Mouse (Mus musculus): ENCODE results near the gene Uba2. TPM values are rescaled to one million over a fixed set of nuclear protein-coding genes. Genes with fewer than 3 reads are reported as not detected.

Gene Uba2
- polyA plus RNA-seq, 1 experiment from 2014 or later: 285 TPM

GRCm38 (mm10) chr7:34101276-34101675 lies 68.1 kb downstream of the Uba2 start:
- no peaks in the 10 kb centered on the region for H3K27me3 ChIP-seq (ENCODE audit: control insufficient read depth, insufficient read depth, low read length)
- H3K4me1 ChIP-seq (ENCODE audit: control insufficient read depth, insufficient read depth, low read length): no peaks in the 10 kb centered on the region
- no peak for DNase-seq (ENCODE audit: low spot score)
- no peak overlapping the region for H3K27ac ChIP-seq (replicated peaks; ENCODE audit: low read depth, low read length)
- no peak overlapping the region for H3K9ac ChIP-seq (replicated peaks; ENCODE audit: low read length)
- no peak overlapping the region for H3K4me2 ChIP-seq (ENCODE audit: low read depth, low read length)
- no peaks in the 10 kb centered on the region for H3K9me3 ChIP-seq (replicated peaks; ENCODE audit: control insufficient read depth, low read length)
- H3K36me3 ChIP-seq (replicated peaks; ENCODE audit: control insufficient read depth, insufficient read depth, low read depth, low read length): no peaks in the 10 kb centered on the region
- no peak for ATAC-seq (replicated peaks; ENCODE audit: insufficient number of reproducible peaks, low FRiP score, low TSS enrichment, low read depth)
- H3K4me3 ChIP-seq (ENCODE audit: low read depth, low read length): no peak overlapping the region

GRCm38 (mm10) chr7:34100002-34100401 lies 69.4 kb downstream of the Uba2 start:
- H3K4me2 ChIP-seq (ENCODE audit: low read depth, low read length): no peak overlapping the region
- WGBS: 80% methylated on average over 2 of the region's 2 CpGs
- ATAC-seq (replicated peaks; ENCODE audit: insufficient number of reproducible peaks, low FRiP score, low TSS enrichment, low read depth): no peak
- H3K27me3 ChIP-seq (ENCODE audit: control insufficient read depth, insufficient read depth, low read length): no peaks in the 10 kb centered on the region
- H3K9ac ChIP-seq (replicated peaks; ENCODE audit: low read length): no peak overlapping the region
- H3K36me3 ChIP-seq (replicated peaks; ENCODE audit: control insufficient read depth, insufficient read depth, low read depth, low read length): no peaks in the 10 kb centered on the region
- no peak for DNase-seq (ENCODE audit: low spot score)
- H3K27ac ChIP-seq (replicated peaks; ENCODE audit: low read depth, low read length): no peak overlapping the region
- no peak overlapping the region for H3K4me3 ChIP-seq (ENCODE audit: low read depth, low read length)
- H3K9me3 ChIP-seq (replicated peaks; ENCODE audit: control insufficient read depth, low read length): no peaks in the 10 kb centered on the region
- no peaks in the 10 kb centered on the region for H3K4me1 ChIP-seq (ENCODE audit: control insufficient read depth, insufficient read depth, low read length)

- H3K36me3 ChIP-seq (replicated peaks; ENCODE audit: control insufficient read depth, insufficient read depth, low read depth, low read length): no peaks in the 10 kb centered on the region
- no peaks in the 10 kb centered on the region for H3K27me3 ChIP-seq (ENCODE audit: control insufficient read depth, insufficient read depth, low read length)
- no peaks in the 10 kb centered on the region for H3K4me1 ChIP-seq (ENCODE audit: control insufficient read depth, insufficient read depth, low read length)
- H3K9me3 ChIP-seq (replicated peaks; ENCODE audit: control insufficient read depth, low read length): no peaks in the 10 kb centered on the region; the same call in 1 of the 2 replicates
- ATAC-seq (replicated peaks; ENCODE audit: insufficient number of reproducible peaks, low FRiP score, low TSS enrichment, low read depth) (no peak), DNase-seq (ENCODE audit: low spot score) (no peak)
- no peak within 1 kb of the TSS for H3K4me3 ChIP-seq (ENCODE audit: low read depth, low read length)
- no peak within 1 kb of the TSS for H3K9ac ChIP-seq (replicated peaks; ENCODE audit: low read length)
- 75% methylated on average over 3 of the region's 3 CpGs for WGBS
- H3K4me2 ChIP-seq (ENCODE audit: low read depth, low read length): no peak within 1 kb of the TSS
- H3K27ac ChIP-seq (replicated peaks; ENCODE audit: low read depth, low read length): no peak within 1 kb of the TSS
Measured at GRCm38 (mm10) chr7:34094911-34095481, 74.4 kb downstream of the Uba2 start, which contains the start of gene Scgb1b30. Scgb1b30 (plus strand) TSS chr7:34095431.

Other genes with a start within 250 kb of the Uba2 start
- gene Scgb2b26, start 224.6 kb downstream of the Uba2 start, polyA plus RNA-seq (2014; fragmentation: Nextera tagmentation; extraction: Ambion mirVana): not detected in 2 replicates
- not detected in 2 replicates for gene Scgb2b27, start 155.7 kb downstream of the Uba2 start, polyA plus RNA-seq (2014; fragmentation: Nextera tagmentation; extraction: Ambion mirVana)
- gene Scgb1b27, start 148.1 kb downstream of the Uba2 start, polyA plus RNA-seq (2014; fragmentation: Nextera tagmentation; extraction: Ambion mirVana): not detected in 2 replicates
- gene Scgb1b30, start 74.2 kb downstream of the Uba2 start, polyA plus RNA-seq (2014; fragmentation: Nextera tagmentation; extraction: Ambion mirVana): not detected in 2 replicates
- gene Wtip, start 36.3 kb downstream of the Uba2 start, polyA plus RNA-seq (2014; fragmentation: Nextera tagmentation; extraction: Ambion mirVana): 4.3 and 6.7 TPM in 2 replicates
- 59.0 and 60.9 TPM in 2 replicates for gene Pdcd2l, start 27.1 kb upstream of the Uba2 start, polyA plus RNA-seq (2014; fragmentation: Nextera tagmentation; extraction: Ambion mirVana)
- gene Gpi1, start 60.7 kb upstream of the Uba2 start, polyA plus RNA-seq (2014; fragmentation: Nextera tagmentation; extraction: Ambion mirVana): 287 and 295 TPM in 2 replicates
- not detected in 2 replicates for gene Gm6096, start 81.4 kb upstream of the Uba2 start, polyA plus RNA-seq (2014; fragmentation: Nextera tagmentation; extraction: Ambion mirVana)
- gene 4931406P16Rik, start 144.0 kb upstream of the Uba2 start, polyA plus RNA-seq (2014; fragmentation: Nextera tagmentation; extraction: Ambion mirVana): 28.6 and 30.6 TPM in 2 replicates
- 73.6 and 78.7 TPM in 2 replicates for gene Lsm14a, start 223.7 kb upstream of the Uba2 start, polyA plus RNA-seq (2014; fragmentation: Nextera tagmentation; extraction: Ambion mirVana)

Data from embryonic facial prominence, embryonic 11.5 days (tissue).